Mouse (Mus musculus) neutrophil, adult 59 days (primary cell): ENCODE data around the gene Tfap2a. TPM values are rescaled to one million over a fixed set of nuclear protein-coding genes. Genes with fewer than 3 reads are reported as not detected.

Experiments
- total RNA-seq, 2 experiments: library from RNA; stranded (reverse); gene quantifications; 1 replicate in 1 of 2; 2 replicates in 1 of 2; pipeline ENCODE4 v1.2.4; 2023

Tfap2a gene
- total RNA-seq = not detected

DNA sequence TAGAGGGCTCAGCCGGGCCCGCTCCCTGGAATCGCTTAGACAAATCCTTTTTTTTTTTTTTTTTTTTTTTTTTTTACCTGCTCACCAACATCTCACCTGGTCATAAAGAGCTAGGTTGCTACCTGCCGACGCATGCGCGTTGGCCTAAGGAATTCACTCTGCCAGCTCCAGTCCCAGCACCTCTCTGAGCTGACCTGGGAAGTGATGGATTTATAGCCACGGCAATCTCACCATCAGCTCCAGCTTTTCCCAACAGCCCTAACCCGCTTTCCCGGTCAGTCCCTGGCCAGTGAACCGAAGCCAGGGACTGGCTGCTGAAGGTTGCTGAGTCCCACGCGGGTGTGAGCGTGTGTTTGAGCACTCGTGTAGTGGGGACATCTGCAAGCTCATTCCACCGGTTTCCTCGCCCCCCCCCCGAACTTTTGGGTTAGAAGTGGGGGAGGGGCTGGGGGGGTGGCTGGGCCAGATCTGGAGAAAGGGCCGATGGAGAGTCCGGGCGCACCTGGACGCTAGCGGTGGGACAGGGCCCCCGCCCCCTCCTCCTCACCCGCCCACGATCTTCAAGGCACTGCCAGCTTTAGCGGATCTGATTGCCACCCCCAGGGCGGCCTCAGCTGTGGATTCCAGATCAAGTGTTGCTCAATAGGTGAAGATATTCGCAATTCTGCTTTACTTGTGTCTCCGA, at the start of gene Tfap2a:
Gene Tfap2a (minus strand): TSS at position 181 of the 685 bp plus-strand sequence.

Other genes starting within 250 kb of the Tfap2a start
- gene Gcnt2, start 121.4 kb upstream of the Tfap2a start, total RNA-seq = 100 to 1,000 TPM; 101 TPM